14 mouse cellular contexts compared by ENCODE assay signal in genomic region chr2:6366973-6367372, GRCm38 (mm10). TPM values are rescaled to one million over a fixed set of nuclear protein-coding genes. Genes with fewer than 3 reads are reported as not detected.
A peak's percentile ranks its signal among the peaks of the same experiment; 100 is the strongest.
DNase-seq lines count a peak whose midpoint lies in the region; ATAC-seq lines count a peak whose summit lies in the region.
"Had no signal": no experiment of that assay in that cellular context is flagged by ENCODE, and none has a peak within 500 bp of the region (broad histone marks: within the 10 kb centered on the region; RNA-seq: fewer than 3 reads in every experiment).

No protein-coding gene starts in this region.

- no peaks in the 10 kb centered on the region for H3K36me3 ChIP-seq in hindbrain, embryonic 15.5 days
- no peaks in the 10 kb centered on the region for H3K36me3 ChIP-seq in hindbrain, embryonic 10.5 days
- H3K36me3 ChIP-seq in embryonic facial prominence, embryonic 15.5 days, result no peaks in the 10 kb centered on the region
- no peaks in the 10 kb centered on the region for H3K36me3 ChIP-seq in neural tube, embryonic 14.5 days (ENCODE audit: control insufficient read depth, insufficient read depth, low read length)

- H3K9ac ChIP-seq in hindbrain, embryonic 15.5 days, result no peak overlapping the region
- H3K9ac ChIP-seq in embryonic facial prominence, embryonic 15.5 days, result no peak overlapping the region
- no peak overlapping the region for H3K9ac ChIP-seq in neural tube, embryonic 14.5 days (replicated peaks; ENCODE audit: low read depth, low read length)

- H3K4me2 ChIP-seq in hindbrain, embryonic 15.5 days, result no peak overlapping the region
- no peak overlapping the region for H3K4me2 ChIP-seq in embryonic facial prominence, embryonic 15.5 days (replicated peaks)
- no peak overlapping the region for H3K4me2 ChIP-seq in neural tube, embryonic 14.5 days (ENCODE audit: low read depth, low read length)

- H3K4me3 ChIP-seq in hindbrain, embryonic 15.5 days, result no peak overlapping the region
- H3K4me3 ChIP-seq in hindbrain, embryonic 10.5 days, result no peak overlapping the region
- no peak overlapping the region for H3K4me3 ChIP-seq in embryonic facial prominence, embryonic 15.5 days (replicated peaks)
- H3K4me3 ChIP-seq in neural tube, embryonic 14.5 days (ENCODE audit: low read depth, low read length), result no peak overlapping the region
- H3K4me3 ChIP-seq: erythroblast, embryonic 14.5 days had no signal

- peak; percentile 24; the same call in 1 of the 2 replicates for ATAC-seq in hindbrain, embryonic 15.5 days (ENCODE audit: low FRiP score, low read depth)
- 0 out of 2 replicates have a peak, but pooled peaks have one; percentile 11 for ATAC-seq in embryonic facial prominence, embryonic 15.5 days (ENCODE audit: insufficient number of reproducible peaks, low FRiP score, low TSS enrichment, low read depth)
- ATAC-seq in neural tube, embryonic 14.5 days (ENCODE audit: low read depth), result peak; percentile 28; the same call in 1 of the 2 replicates

- H3K27me3 ChIP-seq in hindbrain, embryonic 15.5 days, result no peaks in the 10 kb centered on the region
- no peaks in the 10 kb centered on the region for H3K27me3 ChIP-seq in hindbrain, embryonic 10.5 days (ENCODE audit: insufficient read depth, poor library complexity, severe bottlenecking)
- H3K27me3 ChIP-seq in embryonic facial prominence, embryonic 15.5 days, result no peaks in the 10 kb centered on the region
- no peaks in the 10 kb centered on the region for H3K27me3 ChIP-seq in neural tube, embryonic 14.5 days (ENCODE audit: control insufficient read depth, insufficient read depth, low read length)
- H3K27me3 ChIP-seq: megakaryocyte, embryonic 14.5 days; Patski had no signal

- peaks cover 14% of the 10 kb centered on the region for H3K4me1 ChIP-seq in hindbrain, embryonic 15.5 days (replicated peaks)
- peaks cover 19% of the 10 kb centered on the region; the same call in 1 of the 2 replicates for H3K4me1 ChIP-seq in hindbrain, embryonic 10.5 days (replicated peaks)
- peaks cover 18% of the 10 kb centered on the region for H3K4me1 ChIP-seq in embryonic facial prominence, embryonic 15.5 days
- H3K4me1 ChIP-seq in neural tube, embryonic 14.5 days (ENCODE audit: control insufficient read depth, insufficient read depth, low read length), result peaks cover 5% of the 10 kb centered on the region; the same call in 1 of the 2 replicates

- H3K9me3 ChIP-seq in hindbrain, embryonic 15.5 days, result no peaks in the 10 kb centered on the region
- no peaks in the 10 kb centered on the region for H3K9me3 ChIP-seq in hindbrain, embryonic 10.5 days
- H3K9me3 ChIP-seq in embryonic facial prominence, embryonic 15.5 days (replicated peaks), result no peaks in the 10 kb centered on the region
- H3K9me3 ChIP-seq in neural tube, embryonic 14.5 days (ENCODE audit: control insufficient read depth, low read length), result no peaks in the 10 kb centered on the region
- H3K9me3 ChIP-seq: megakaryocyte, embryonic 14.5 days had no signal

- 57% methylated on average over 6 of the region's 6 CpGs for WGBS in hindbrain, embryonic 15.5 days
- WGBS in hindbrain, embryonic 10.5 days, result 88% methylated on average over 6 of the region's 6 CpGs
- 49% methylated on average over 6 of the region's 6 CpGs for WGBS in embryonic facial prominence, embryonic 15.5 days
- 53% methylated on average over 6 of the region's 6 CpGs for WGBS in neural tube, embryonic 14.5 days

- H3K27ac ChIP-seq in hindbrain, embryonic 15.5 days (replicated peaks), result no peak overlapping the region
- no peak overlapping the region for H3K27ac ChIP-seq in hindbrain, embryonic 10.5 days
- H3K27ac ChIP-seq in embryonic facial prominence, embryonic 15.5 days (replicated peaks), result no peak overlapping the region
- no peak overlapping the region for H3K27ac ChIP-seq in neural tube, embryonic 14.5 days (ENCODE audit: low read depth, low read length)

- no peak for DNase-seq in hindbrain, embryonic 10.5 days (ENCODE audit: low spot score)
- peak; percentile 7 for DNase-seq in MN1 (ENCODE audit: low spot score)
- DNase-seq in lung, postnatal 25 days (ENCODE audit: low spot score), result no peak
- no peak for DNase-seq in cerebellum, adult 11 months
- DNase-seq: gastrocnemius, postnatal 10 days; heart, postnatal 36 days; layer of hippocampus, adult 9-11 months; thymus, postnatal 4 days had no signal

RNA-seq across cellular contexts. Expression of gene Usp6nl, which starts 44.5 kb away (rescaled TPM):
- 6.6 and 6.8 TPM in 2 replicates for polyA plus RNA-seq in hindbrain, embryonic 15.5 days (2015; fragmentation: Nextera tagmentation; extraction: Ambion mirVana)
- 9.3 and 11.6 TPM in 2 replicates for polyA plus RNA-seq in hindbrain, embryonic 10.5 days (2016; fragmentation: Nextera tagmentation; extraction: Ambion mirVana)
- polyA plus RNA-seq in embryonic facial prominence, embryonic 15.5 days (2015; fragmentation: Nextera tagmentation; extraction: Ambion mirVana), result 8.7 and 9.5 TPM in 2 replicates
- polyA plus RNA-seq in neural tube, embryonic 14.5 days (2014; fragmentation: Nextera tagmentation; extraction: Ambion mirVana), result 10.0 and 10.3 TPM in 2 replicates
